Mouse (Mus musculus): ENCODE data around the gene Aaas. TPM values are rescaled to one million over a fixed set of nuclear protein-coding genes. Genes with fewer than 3 reads are reported as not detected.

Gene Aaas
- polyA plus RNA-seq, 1 experiment from 2014 or later, result 51.3 TPM

- peaks cover 11% of the 10 kb centered on the region; the same call in 1 of the 2 replicates for H3K4me1 ChIP-seq
- H3K36me3 ChIP-seq, result peaks cover 51% of the 10 kb centered on the region
- under 1% methylated on average over 40 of the region's 40 CpGs for WGBS
- H3K9me3 ChIP-seq, result no peaks in the 10 kb centered on the region
- peak within 1 kb of the TSS; percentile 88 for H3K4me2 ChIP-seq (replicated peaks)
- peak; percentile 92 for ATAC-seq (ENCODE audit: low FRiP score, low read depth)
- peak within 1 kb of the TSS; percentile 83 for H3K9ac ChIP-seq
- no peaks in the 10 kb centered on the region for H3K27me3 ChIP-seq (replicated peaks)
- H3K4me3 ChIP-seq, result peak within 1 kb of the TSS; percentile 83
- H3K27ac ChIP-seq, result no peak within 1 kb of the TSS
Observed at GRCm38 (mm10) chr15:102326022-102326576, 24.5 kb downstream of the Aaas start, which contains the start of gene Pfdn5. Gene Pfdn5 (plus strand): TSS chr15:102326116.

GRCm38 (mm10) chr15:102324654-102325473 is 25.7 kb downstream of the Aaas start:
- H3K9ac ChIP-seq, result no peak overlapping the region
- peaks cover 11% of the 10 kb centered on the region; the same call in 1 of the 2 replicates for H3K4me1 ChIP-seq
- H3K4me2 ChIP-seq (replicated peaks), result peak overlapping the region; percentile 88
- H3K4me3 ChIP-seq, result no peak overlapping the region
- no peak for ATAC-seq (ENCODE audit: low FRiP score, low read depth)
- no peaks in the 10 kb centered on the region for H3K9me3 ChIP-seq
- H3K27ac ChIP-seq, result no peak overlapping the region
- peaks cover 55% of the 10 kb centered on the region for H3K36me3 ChIP-seq
- WGBS, result 77% methylated on average over 12 of the region's 12 CpGs
- H3K27me3 ChIP-seq (replicated peaks), result no peaks in the 10 kb centered on the region

GRCm38 (mm10) chr15:102316263-102316662 is 34.3 kb downstream of the Aaas start:
- H3K9me3 ChIP-seq, result no peaks in the 10 kb centered on the region
- H3K27ac ChIP-seq, result no peak overlapping the region
- H3K4me1 ChIP-seq, result no peaks in the 10 kb centered on the region
- peaks cover 73% of the 10 kb centered on the region for H3K36me3 ChIP-seq
- H3K9ac ChIP-seq, result no peak overlapping the region
- 85% methylated on average over 6 of the region's 6 CpGs for WGBS
- no peak for ATAC-seq (ENCODE audit: low FRiP score, low read depth)
- no peaks in the 10 kb centered on the region for H3K27me3 ChIP-seq (replicated peaks)
- no peak overlapping the region for H3K4me2 ChIP-seq (replicated peaks)
- H3K4me3 ChIP-seq, result no peak overlapping the region

- WGBS, result 95% methylated on average over 8 of the region's 8 CpGs
- H3K4me1 ChIP-seq, result no peaks in the 10 kb centered on the region
- H3K27me3 ChIP-seq (replicated peaks), result no peaks in the 10 kb centered on the region
- peaks cover 69% of the 10 kb centered on the region for H3K36me3 ChIP-seq
- no peak overlapping the region for H3K4me3 ChIP-seq
- no peaks in the 10 kb centered on the region for H3K9me3 ChIP-seq
- H3K4me2 ChIP-seq (replicated peaks), result no peak overlapping the region
- H3K9ac ChIP-seq, result no peak overlapping the region
- H3K27ac ChIP-seq, result no peak overlapping the region
- no peak for ATAC-seq (ENCODE audit: low FRiP score, low read depth)
Observed at GRCm38 (mm10) chr15:102315292-102315691, 35.3 kb downstream of the Aaas start.

GRCm38 (mm10) chr15:102311489-102311888 is 39.1 kb downstream of the Aaas start:
- Histone ChIP-seq H3K27ac (no peak overlapping the region), H3K9ac (no peak overlapping the region), H3K4me2 (replicated peaks) (no peak overlapping the region), H3K4me3 (no peak overlapping the region), H3K9me3 (no peaks in the 10 kb centered on the region), H3K4me1 (no peaks in the 10 kb centered on the region), H3K27me3 (replicated peaks) (no peaks in the 10 kb centered on the region), H3K36me3 (peaks cover 72% of the 10 kb centered on the region)
- ATAC-seq (ENCODE audit: low FRiP score, low read depth), result no peak

DNA sequence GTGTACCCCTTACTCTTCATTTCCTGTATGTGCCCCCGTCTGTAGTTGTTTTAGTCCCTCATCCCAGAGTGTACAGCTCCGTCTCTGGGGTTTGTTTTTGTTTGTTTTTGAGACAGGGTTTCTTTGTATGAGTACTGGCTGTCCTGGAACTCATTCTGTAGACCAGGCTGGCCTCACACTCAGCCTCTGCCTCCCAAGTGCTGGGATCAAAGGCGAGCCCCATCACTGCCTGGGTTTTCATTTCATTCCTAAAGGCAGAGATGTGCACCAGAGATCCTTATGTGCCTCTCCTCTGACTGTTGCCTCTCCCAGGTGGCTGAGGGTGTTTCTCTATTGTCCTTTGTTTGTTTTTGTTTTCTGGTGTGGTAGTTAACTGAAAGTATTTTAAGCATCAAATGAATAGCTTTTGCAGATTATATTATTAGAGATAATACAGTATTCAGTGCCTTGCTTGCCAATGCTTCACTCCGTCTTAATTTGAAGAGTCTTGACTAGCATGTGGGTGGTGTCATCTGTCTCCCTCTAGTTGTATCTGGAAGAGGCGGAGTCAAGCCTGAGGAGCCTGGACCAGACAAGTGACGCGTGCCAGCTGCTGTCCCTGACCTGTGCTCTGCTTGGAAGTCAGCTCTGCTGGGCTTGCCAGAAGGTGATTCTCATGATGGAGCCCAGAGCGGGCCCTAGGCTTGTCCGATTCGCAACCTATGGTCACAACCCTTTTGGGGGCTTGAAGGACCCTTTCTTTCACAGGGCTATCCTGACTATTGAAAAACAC is 40.3 kb downstream of the Aaas start:
- ATAC-seq (ENCODE audit: low FRiP score, low read depth), result no peak
- Histone ChIP-seq H3K4me2 (replicated peaks) (no peak overlapping the region), H3K9ac (no peak overlapping the region), H3K36me3 (peaks cover 72% of the 10 kb centered on the region), H3K4me1 (no peaks in the 10 kb centered on the region), H3K27ac (no peak overlapping the region), H3K27me3 (replicated peaks) (no peaks in the 10 kb centered on the region), H3K9me3 (no peaks in the 10 kb centered on the region), H3K4me3 (no peak overlapping the region)
- 90% methylated on average over 10 of the region's 10 CpGs for whole genome bisulfite sequencing

DNA sequence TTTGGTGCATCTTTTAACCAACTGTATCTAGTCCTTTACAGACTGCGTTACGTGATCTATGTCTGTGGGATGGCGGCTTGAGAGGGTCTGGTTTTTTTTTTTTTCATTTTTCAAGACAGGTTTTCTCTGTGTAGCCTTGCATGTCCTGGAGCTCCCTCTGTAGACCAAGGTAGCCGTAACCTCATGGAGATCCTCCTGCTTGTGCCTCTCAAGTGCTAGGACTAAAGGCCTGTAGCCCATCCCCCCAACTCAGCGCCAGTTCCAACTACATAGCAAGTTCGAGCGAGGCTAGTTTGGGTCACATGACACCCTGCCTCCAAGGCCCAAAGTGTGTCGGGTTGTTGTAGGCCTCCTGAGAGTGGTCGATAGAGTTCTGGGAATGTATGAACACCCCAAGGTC is 41.9 kb downstream of the Aaas start:
- Histone ChIP-seq H3K4me2 (replicated peaks) (no peak overlapping the region), H3K9ac (no peak overlapping the region), H3K36me3 (peaks cover 72% of the 10 kb centered on the region), H3K27me3 (replicated peaks) (no peaks in the 10 kb centered on the region), H3K9me3 (no peaks in the 10 kb centered on the region), H3K4me1 (no peaks in the 10 kb centered on the region), H3K27ac (no peak overlapping the region), H3K4me3 (no peak overlapping the region)
- ATAC-seq (ENCODE audit: low FRiP score, low read depth), result no peak
- WGBS, result 93% methylated on average over 9 of the region's 9 CpGs

DNA sequence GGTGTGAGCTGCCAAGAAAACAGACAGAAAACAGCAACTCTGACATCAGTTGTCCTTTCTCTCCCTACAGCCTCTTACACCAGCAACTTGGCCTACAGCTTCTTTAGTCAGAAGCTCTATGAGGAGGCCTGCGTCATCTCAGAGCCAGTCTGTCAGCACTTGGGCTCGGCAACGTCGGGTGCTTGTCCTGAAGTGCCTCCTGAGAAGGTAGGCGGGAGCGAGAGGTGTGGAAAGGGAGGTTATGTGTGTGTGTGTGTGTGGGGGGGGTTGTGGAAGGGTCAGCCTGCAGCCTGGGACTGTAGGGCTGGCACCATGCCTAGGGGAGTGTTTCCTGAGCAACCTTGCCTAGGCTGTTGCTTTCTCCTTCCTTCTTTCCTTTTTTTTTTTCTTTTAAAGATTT is 48.0 kb downstream of the Aaas start:
- ATAC-seq (ENCODE audit: low FRiP score, low read depth), result no peak
- H3K4me3 ChIP-seq, result no peak overlapping the region
- peaks cover 64% of the 10 kb centered on the region for H3K36me3 ChIP-seq
- no peaks in the 10 kb centered on the region for H3K4me1 ChIP-seq
- no peak overlapping the region for H3K4me2 ChIP-seq (replicated peaks)
- WGBS, result 91% methylated on average over 6 of the region's 6 CpGs
- no peak overlapping the region for H3K9ac ChIP-seq
- no peak overlapping the region for H3K27ac ChIP-seq
- no peaks in the 10 kb centered on the region for H3K27me3 ChIP-seq (replicated peaks)
- no peaks in the 10 kb centered on the region for H3K9me3 ChIP-seq

GRCm38 (mm10) chr15:102296368-102297006 is 54.1 kb downstream of the Aaas start:
- peak; percentile 62 for ATAC-seq (ENCODE audit: low FRiP score, low read depth)
- no peak overlapping the region for H3K27ac ChIP-seq
- 5% methylated on average over 24 of the region's 24 CpGs for WGBS
- peak overlapping the region; percentile 62 for H3K4me3 ChIP-seq
- no peaks in the 10 kb centered on the region for H3K27me3 ChIP-seq (replicated peaks)
- peaks cover 28% of the 10 kb centered on the region for H3K36me3 ChIP-seq
- H3K4me2 ChIP-seq (replicated peaks), result peak overlapping the region; percentile 93
- H3K4me1 ChIP-seq, result peaks cover 7% of the 10 kb centered on the region
- no peaks in the 10 kb centered on the region for H3K9me3 ChIP-seq
- peak overlapping the region; percentile 55; the same call in 1 of the 2 replicates for H3K9ac ChIP-seq

DNA sequence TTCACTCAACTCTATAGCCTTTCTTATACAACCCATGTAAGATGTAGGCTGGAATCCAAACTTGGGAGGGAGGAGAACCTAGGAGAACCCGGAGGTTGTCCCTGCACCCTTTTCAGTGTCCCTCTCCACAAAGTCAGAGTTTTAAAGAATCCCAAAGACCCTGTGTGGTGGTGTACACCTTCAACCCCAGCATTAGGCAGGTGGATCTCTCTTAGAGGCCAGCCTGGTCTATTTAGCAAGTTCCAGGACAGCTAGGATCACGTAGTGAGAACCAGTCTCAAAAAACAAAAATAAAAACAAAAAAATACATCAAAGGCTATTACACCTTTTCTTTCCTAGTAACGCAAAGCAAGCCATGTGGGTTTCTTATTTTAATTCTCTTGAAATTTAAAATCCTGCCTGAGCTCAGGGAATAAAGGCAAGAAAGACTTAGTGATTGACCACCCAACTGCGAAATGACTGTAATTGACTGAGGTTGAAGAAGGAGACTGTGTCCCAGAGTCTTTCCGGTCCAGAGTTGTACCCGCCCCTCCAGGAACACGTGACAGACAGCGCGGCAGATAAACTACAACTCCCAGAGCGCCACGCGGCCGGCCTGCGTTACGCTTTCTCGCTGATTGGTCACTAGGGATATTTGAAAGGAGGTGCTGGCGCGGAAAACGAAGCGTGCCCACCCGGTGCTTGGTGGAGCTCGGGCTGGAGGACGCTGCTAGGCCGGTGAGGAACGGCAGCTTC is 54.8 kb downstream of the Aaas start, which contains the start of gene Espl1:
TSS of gene Espl1 (plus strand) at position 634 of the 735 bp plus-strand sequence.
- H3K27me3 ChIP-seq (replicated peaks), result no peaks in the 10 kb centered on the region
- H3K4me1 ChIP-seq, result peaks cover 7% of the 10 kb centered on the region
- no peak within 1 kb of the TSS for H3K27ac ChIP-seq
- peaks cover 21% of the 10 kb centered on the region for H3K36me3 ChIP-seq
- H3K9ac ChIP-seq, result peak within 1 kb of the TSS; percentile 55; the same call in 1 of the 2 replicates
- H3K9me3 ChIP-seq, result no peaks in the 10 kb centered on the region
- peak within 1 kb of the TSS; percentile 62 for H3K4me3 ChIP-seq
- WGBS, result 8% methylated on average over 25 of the region's 25 CpGs
- ATAC-seq (ENCODE audit: low FRiP score, low read depth), result peak; percentile 97
- H3K4me2 ChIP-seq (replicated peaks), result peak within 1 kb of the TSS; percentile 93
